Mouse (Mus musculus) embryonic fibroblast, embryonic 13.5 days (primary cell): ENCODE results near the gene Pnrc2. TPM values are rescaled to one million over a fixed set of nuclear protein-coding genes. Genes with fewer than 3 reads are reported as not detected.

Experiments
- H3K27ac ChIP-seq: 2 replicates; pipeline ENCODE4 v1.5.1; 2012; ENCODE audit warnings: low read length, control low read depth, inconsistent platforms; ENCODE audit not compliant: insufficient read depth
- H3K4me1 ChIP-seq: 2 replicates; pipeline ENCODE4 v1.6.1; 2011; ENCODE audit warnings: low read length; ENCODE audit not compliant: control insufficient read depth, insufficient read depth
- H3K4me3 ChIP-seq: 2 replicates; pipeline ENCODE4 v1.5.1; 2011; ENCODE audit warnings: mild to moderate bottlenecking, control low read depth, low read length; ENCODE audit not compliant: insufficient read depth
- CTCF ChIP-seq: IDR thresholded peaks from 2 replicates; pipeline ENCODE4 v1.5.1; 2011; ENCODE audit warnings: mild to moderate bottlenecking, control low read depth, low read length, moderate library complexity, borderline replicate concordance; ENCODE audit not compliant: insufficient read depth
- POLR2A ChIP-seq: IDR thresholded peaks from 2 replicates; pipeline ENCODE4 v1.6.1; 2011; ENCODE audit warnings: low read depth, mild to moderate bottlenecking, control low read depth, low read length, moderate library complexity
- polyA plus RNA-seq: library from polyadenylated mRNA; stranded (reverse); fragments of >200 nt; gene quantifications from 2 replicates; pipeline ENCODE4 v1.2.4, GENCODE M21; 2011; ENCODE audit warnings: low read depth; ENCODE audit not compliant: missing spikeins, insufficient read length

Gene Pnrc2
- 127 and 164 TPM in 2 replicates for polyA plus RNA-seq

GRCm38 (mm10) chr4:135873526-135874202, at the start of gene Pnrc2:
Pnrc2 (minus strand) TSS chr4:135873850.
- H3K4me1 ChIP-seq, result peaks cover 9% of the 10 kb centered on the region
- peak within 1 kb of the TSS; percentile 100 for H3K27ac ChIP-seq
- H3K4me3 ChIP-seq, result peak within 1 kb of the TSS; percentile 99
- TF ChIP-seq POLR2A, result peak; percentile 92
- no peak for TF ChIP-seq CTCF

- Histone ChIP-seq H3K4me3 (peak overlapping the region; percentile 95; the same call in 1 of the 2 replicates), H3K27ac (no peak overlapping the region), H3K4me1 (0 out of 2 replicates have a peak, but pooled peaks cover 3% of the 10 kb centered on the region)
- TF ChIP-seq CTCF (no peak), POLR2A (no peak)
These were observed 48.5 kb upstream of the Pnrc2 start for GRCm38 (mm10) chr4:135922190-135922589.

GRCm38 (mm10) chr4:135921257-135922120, 47.8 kb upstream of the Pnrc2 start:
- 0 out of 2 replicates have a peak, but pooled peaks cover 3% of the 10 kb centered on the region for H3K4me1 ChIP-seq
- peak overlapping the region; percentile 95 for H3K4me3 ChIP-seq
- TF ChIP-seq CTCF, result no peak
- TF ChIP-seq POLR2A, result no peak
- no peak overlapping the region for H3K27ac ChIP-seq

GRCm38 (mm10) chr4:135920304-135921241, 46.9 kb upstream of the Pnrc2 start, which contains the start of gene Fuca1:
Fuca1 (plus strand) TSS chr4:135920735.
- 0 out of 2 replicates have a peak, but pooled peaks cover 3% of the 10 kb centered on the region for H3K4me1 ChIP-seq
- H3K27ac ChIP-seq, result no peak within 1 kb of the TSS
- H3K4me3 ChIP-seq, result peak within 1 kb of the TSS; percentile 95
- peak; percentile 89 for TF ChIP-seq POLR2A
- TF ChIP-seq CTCF, result peak; percentile 33; the same call in 1 of the 2 replicates

GRCm38 (mm10) chr4:135919280-135919639, 45.6 kb upstream of the Pnrc2 start:
- TF ChIP-seq POLR2A (no peak), CTCF (no peak)
- H3K4me3 ChIP-seq, result no peak overlapping the region
- H3K27ac ChIP-seq, result no peak overlapping the region
- 0 out of 2 replicates have a peak, but pooled peaks cover 3% of the 10 kb centered on the region for H3K4me1 ChIP-seq

GRCm38 (mm10) chr4:135918635-135919279, 45.1 kb upstream of the Pnrc2 start:
- H3K4me3 ChIP-seq, result no peak overlapping the region
- 0 out of 2 replicates have a peak, but pooled peaks cover 3% of the 10 kb centered on the region for H3K4me1 ChIP-seq
- TF ChIP-seq CTCF (no peak), POLR2A (no peak)
- H3K27ac ChIP-seq, result no peak overlapping the region

GRCm38 (mm10) chr4:135913433-135913832, 39.8 kb upstream of the Pnrc2 start:
- H3K4me1 ChIP-seq, result no peaks in the 10 kb centered on the region
- H3K27ac ChIP-seq, result no peak overlapping the region
- TF ChIP-seq CTCF, result no peak
- no peak overlapping the region for H3K4me3 ChIP-seq

- no peak overlapping the region for H3K27ac ChIP-seq
- no peaks in the 10 kb centered on the region for H3K4me1 ChIP-seq
- no peak overlapping the region for H3K4me3 ChIP-seq
- TF ChIP-seq CTCF (no peak), POLR2A (no peak)
These were observed 39.2 kb upstream of the Pnrc2 start for GRCm38 (mm10) chr4:135912835-135913234.
